1 mouse cellular context compared by ENCODE assay signal in the genomic region with DNA sequence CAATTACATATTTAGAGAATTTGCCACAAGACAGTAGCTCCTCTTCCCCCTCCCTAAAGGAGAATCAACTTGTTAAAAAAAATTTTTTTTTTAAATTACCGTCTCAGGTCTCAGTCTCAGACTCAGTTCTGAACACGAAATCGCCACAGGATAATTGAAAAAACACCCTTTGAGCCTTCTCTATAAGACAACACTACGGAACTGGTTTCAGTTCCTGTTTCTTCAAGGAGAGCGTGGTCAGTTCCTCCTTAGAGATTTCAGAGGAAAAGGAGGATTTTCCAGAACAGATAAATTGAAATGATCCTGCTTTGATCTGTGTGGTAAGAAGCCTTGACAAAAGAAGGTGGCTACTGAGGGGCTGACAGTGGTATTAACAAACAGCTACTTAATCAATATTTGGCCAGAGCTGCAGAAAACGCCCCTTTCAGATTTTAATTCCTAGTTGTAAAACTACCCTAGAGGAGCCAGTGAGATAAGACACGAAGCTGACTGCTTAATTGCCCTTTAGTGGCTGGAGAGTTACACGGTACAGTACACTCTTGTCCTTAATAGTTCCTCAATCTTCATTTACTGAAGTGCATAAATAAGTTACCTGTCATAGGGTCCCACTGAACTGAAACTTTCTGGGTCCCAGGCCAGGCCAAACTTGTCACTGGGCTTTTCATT.
TF ChIP-seq lines count a peak whose summit lies in the region.

No protein-coding gene starts in this region.

TF ChIP-seq in CH12.LX, 34 proteins besides CTCF, POLR2A, EP300 and RAD21 (continued from another document):
- TF ChIP-seq MAFK (IDR thresholded peaks at IDR 0.05; ENCODE audit: insufficient replicate concordance, low read length) (peak; percentile 49; the same call in 1 of the 2 replicates), TCF12 (IDR thresholded peaks at IDR 0.05; ENCODE audit: low read depth, low read length) (no peak), MAX (IDR thresholded peaks at IDR 0.05; ENCODE audit: low read length) (peak; percentile 59; the same call in 1 of the 2 replicates), ELF1 (IDR thresholded peaks at IDR 0.05; ENCODE audit: low read depth, low read length) (peak; percentile 34; the same call in 1 of the 2 replicates), JUND (conservative IDR thresholded peaks at IDR 0.05; ENCODE audit: low read depth, low read length) (peak; percentile 65; the same call in 1 of the 2 replicates), ZNF384 (IDR thresholded peaks at IDR 0.05; ENCODE audit: low read depth, low read length) (peak; percentile 88), HCFC1 (IDR thresholded peaks at IDR 0.05; ENCODE audit: low read depth, low read length) (no peak), MYC (IDR thresholded peaks at IDR 0.05; ENCODE audit: low read depth, low read length) (peak; percentile 45; the same call in 1 of the 2 replicates), POLR2AphosphoS2 (IDR thresholded peaks at IDR 0.05; ENCODE audit: low read depth, low read length) (no peak), MXI1 (IDR thresholded peaks at IDR 0.05; ENCODE audit: low read depth, low read length) (0 out of 2 replicates have a peak, but pooled peaks have one; percentile 36), CHD2 (IDR thresholded peaks at IDR 0.05; ENCODE audit: low read length) (peak; percentile 54; the same call in 1 of the 2 replicates), PAX5 (IDR thresholded peaks at IDR 0.05; ENCODE audit: low read length) (no peak), BHLHE40 (IDR thresholded peaks at IDR 0.05; ENCODE audit: low read depth, low read length) (peak; percentile 54; the same call in 1 of the 2 replicates), TBP (conservative IDR thresholded peaks at IDR 0.05; ENCODE audit: low read depth, low read length) (no peak), USF1 (IDR thresholded peaks at IDR 0.05; ENCODE audit: low read depth, low read length) (no peak), JUN (IDR thresholded peaks at IDR 0.05; ENCODE audit: insufficient read depth, low read depth, low read length) (no peak; the same call in 1 of the 2 replicates), MAZ (IDR thresholded peaks at IDR 0.05; ENCODE audit: low read depth, low read length) (0 out of 2 replicates have a peak, but pooled peaks have one; percentile 44)
